Mouse (Mus musculus) mesoderm, embryonic 11.5 days (tissue): ENCODE data around the gene Zfp341.

ENCODE experiments used
- DNase-seq: peaks from one replicate; pipeline ENCODE4 v3.0.0-alpha.2; 2012; ENCODE audit warnings: low read depth, low spot score

The Zfp341 gene

DNA sequence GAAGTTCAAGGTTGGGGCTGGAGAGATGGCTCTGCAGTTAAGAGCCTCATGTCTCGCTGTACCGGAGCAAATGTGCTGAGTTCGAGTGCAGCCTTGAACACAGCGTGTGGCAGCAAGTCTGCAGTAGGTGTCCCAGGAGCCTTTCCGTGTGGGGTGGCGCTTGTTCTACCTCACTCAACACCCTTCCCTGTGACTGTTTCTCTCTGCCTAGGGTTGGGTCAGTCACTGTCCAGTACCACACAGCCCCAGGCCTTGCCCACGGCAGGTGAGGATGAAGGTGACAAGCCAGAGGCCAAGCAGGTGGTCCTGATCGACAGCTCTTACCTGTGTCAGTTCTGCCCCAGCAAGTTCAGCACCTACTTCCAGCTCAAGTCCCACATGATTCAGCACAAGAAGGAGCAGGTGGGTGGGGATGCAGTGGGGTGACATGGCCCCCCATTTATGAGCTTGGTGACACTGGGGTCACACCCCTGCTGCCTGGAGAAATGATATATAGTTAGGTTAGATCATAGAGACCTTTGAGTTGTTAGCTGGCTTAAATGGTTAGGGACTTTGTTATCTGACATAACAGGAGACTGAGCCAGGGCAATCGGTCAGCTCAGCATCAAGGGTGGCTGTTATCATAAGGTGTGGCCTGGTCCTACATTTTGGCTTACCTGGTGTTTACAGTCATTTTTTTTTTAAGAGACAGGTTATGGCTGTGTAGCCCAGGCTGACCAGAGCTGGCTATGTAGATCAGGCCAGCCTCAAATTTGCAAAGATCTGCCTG, 21.0 kb downstream of the Zfp341 start:
- no peak for DNase-seq

- DNase-seq, result no peak
Measured at GRCm38 (mm10) chr2:154635826-154636225, 22.7 kb downstream of the Zfp341 start.

GRCm38 (mm10) chr2:154638521-154638920, 25.4 kb downstream of the Zfp341 start:
- DNase-seq, result no peak

DNA sequence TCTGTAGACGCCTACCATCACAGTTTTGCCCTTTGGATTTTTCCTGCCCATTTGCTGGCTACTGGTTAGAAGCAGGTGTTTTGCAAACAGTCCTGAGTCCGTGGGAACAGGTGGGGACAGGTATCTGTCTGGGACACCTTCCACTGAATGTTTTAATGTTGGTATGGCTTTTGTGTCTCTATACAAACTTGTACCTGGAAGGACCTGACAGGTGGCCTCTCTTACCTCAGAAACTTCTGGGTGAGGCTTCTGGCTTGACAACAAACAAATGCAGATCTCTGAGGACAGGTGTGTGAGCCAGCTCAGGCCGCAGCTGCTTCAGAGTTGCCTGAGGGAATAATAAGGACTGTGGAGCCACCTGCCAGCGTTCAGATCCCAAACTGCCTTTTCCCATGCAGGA, 26.0 kb downstream of the Zfp341 start:
- DNase-seq, result no peak

DNA sequence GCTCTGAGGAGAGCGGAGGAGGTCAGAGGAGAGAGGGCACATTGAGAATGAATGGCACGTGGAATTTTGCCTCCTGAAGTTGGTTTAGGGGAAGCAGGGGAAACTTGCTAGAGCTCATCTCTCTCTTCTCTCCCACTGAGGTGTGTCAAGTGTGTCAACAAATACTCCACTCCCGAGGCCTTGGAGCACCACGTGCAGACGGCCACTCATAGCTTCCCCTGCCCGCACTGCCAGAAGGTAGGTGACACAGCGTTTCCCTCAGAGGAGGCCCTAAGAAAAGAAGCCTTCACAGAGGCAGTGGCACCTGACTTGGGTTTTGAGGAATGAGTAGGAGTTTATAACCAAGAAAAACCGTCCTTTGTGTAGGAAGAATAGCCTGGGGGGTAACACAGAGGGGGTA, 28.1 kb downstream of the Zfp341 start:
- DNase-seq, result no peak

- DNase-seq, result no peak
Measured at GRCm38 (mm10) chr2:154642005-154642459, 28.9 kb downstream of the Zfp341 start.

GRCm38 (mm10) chr2:154642712-154643385, 29.8 kb downstream of the Zfp341 start:
- no peak for DNase-seq

DNA sequence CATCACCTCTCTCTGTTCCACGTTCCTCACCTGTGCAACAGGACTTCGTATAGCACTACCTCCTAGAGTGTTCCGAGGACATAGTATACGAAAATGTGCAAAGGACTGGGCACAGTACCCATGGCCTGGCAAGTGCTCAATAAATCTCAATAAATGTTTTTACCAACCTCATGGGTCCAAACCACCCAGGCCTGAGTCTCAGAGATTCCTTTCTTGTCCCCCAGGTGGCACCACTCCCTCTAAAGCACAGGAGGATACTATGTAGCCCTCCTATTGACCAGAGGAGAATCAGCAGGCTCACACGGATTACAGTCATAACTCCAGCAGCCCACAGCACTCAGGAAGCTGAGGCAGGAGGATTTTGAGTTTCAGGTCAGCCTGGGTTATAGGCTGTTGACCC, 33.5 kb downstream of the Zfp341 start:
- peak; percentile 17 for DNase-seq

DNA sequence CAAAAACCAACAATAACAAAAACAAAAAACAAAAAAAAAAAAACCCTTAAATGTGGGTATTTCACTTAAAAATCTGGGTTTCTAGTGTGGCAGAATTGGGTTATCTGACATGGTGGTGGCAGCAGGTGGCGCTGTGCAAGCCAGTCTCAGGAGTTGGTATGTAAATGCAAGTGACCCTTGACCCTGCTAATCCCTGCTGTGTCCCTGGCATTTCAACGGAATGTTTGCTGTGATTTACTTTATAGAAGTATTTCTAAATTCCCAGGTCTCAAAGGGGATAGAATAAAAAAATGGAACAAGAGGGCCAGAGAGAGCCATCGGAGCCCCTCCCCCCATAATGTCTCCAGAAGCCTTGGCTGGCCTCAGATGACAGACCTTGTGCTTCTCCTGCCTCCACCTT, 35.0 kb downstream of the Zfp341 start:
- peak; percentile 77 for DNase-seq

DNA sequence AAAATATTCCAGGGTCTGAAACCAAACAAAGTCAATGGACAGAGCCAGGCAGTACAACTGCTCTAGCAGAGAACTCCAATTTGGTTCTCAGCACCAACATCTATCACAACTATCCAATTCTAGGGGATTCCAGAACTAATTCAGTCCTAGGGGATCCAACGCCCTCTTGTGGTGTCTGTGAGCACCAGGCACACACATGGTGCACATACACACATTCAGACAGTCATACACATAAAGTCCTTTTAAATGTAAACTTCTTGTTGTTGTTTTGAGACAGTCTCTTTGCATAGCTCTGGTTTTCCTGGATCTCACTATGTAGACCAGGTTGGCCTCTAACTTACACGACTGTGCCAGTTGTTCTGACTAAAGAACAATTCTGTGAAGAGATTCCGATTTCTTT, 37.3 kb downstream of the Zfp341 start:
- DNase-seq, result no peak

GRCm38 (mm10) chr2:154651363-154651762, 38.3 kb downstream of the Zfp341 start, which contains the start of gene Chmp4b:
Gene Chmp4b (plus strand): TSS chr2:154651705.
- DNase-seq, result no peak

GRCm38 (mm10) chr2:154654976-154655375, 41.9 kb downstream of the Zfp341 start:
- no peak for DNase-seq

DNA sequence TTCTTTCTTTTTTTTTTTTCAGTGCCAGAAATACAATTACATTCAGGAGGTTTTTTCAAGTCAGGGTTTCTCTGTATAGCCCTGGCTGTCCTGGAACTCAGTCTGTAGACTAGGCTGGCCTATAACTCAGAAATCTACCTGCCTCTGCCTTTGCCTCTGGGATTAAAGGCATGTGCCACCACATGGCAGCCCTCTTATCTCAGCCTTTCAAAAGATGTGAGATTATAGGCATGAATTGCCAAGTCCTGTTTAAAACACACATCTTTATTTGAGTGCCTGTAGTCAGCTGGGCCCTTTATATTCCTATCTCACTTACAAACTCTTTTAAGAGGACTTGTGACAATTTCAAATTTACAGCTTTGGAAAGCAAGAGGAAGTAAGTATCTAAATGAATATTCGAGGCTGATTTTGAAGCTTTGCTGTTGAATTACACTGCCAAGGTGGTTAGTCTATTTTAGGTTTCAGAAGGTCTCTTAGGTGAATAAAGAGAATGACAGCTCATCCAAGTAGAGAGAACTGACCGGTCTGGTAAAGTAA, 42.8 kb downstream of the Zfp341 start:
- no peak for DNase-seq

DNA sequence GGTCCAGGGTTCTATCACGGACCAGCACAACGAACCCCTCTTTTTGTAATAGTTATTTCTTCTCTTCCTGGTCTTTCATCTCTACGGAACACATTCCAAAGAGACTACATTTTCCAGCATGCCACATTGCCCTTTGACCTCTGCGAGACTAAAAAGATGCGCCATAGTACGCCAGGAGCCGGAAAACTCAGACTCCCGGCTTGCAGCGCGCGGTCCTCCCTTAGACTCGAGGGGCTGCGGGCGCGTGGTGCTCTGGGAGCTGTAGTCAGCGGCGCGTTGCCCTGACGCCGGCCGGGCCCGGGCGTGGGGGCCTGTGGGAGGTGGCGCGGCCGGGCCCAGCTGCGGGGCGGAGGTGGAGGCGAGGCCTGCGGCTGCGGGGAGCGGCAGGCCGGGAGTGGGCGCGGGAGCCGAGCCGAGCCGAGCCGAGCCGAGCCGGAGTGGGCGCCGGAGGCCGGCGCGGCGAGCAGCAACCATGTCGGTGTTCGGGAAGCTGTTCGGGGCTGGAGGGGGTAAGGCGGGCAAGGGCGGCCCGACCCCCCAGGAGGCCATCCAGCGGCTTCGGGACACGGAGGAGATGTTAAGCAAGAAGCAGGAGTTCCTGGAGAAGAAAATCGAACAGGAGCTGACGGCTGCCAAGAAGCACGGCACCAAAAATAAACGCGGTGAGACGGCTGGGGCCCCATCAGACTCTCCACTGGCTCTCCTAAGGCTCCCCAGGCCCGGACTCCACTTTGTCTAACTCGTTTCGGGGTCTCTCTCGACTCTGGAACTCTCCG, 43.8 kb downstream of the Zfp341 start:
- peak; percentile 97 for DNase-seq

GRCm38 (mm10) chr2:154657486-154658237, 44.6 kb downstream of the Zfp341 start:
- peak; percentile 22 for DNase-seq

GRCm38 (mm10) chr2:154659070-154659469, 46.0 kb downstream of the Zfp341 start:
- DNase-seq, result no peak

DNA sequence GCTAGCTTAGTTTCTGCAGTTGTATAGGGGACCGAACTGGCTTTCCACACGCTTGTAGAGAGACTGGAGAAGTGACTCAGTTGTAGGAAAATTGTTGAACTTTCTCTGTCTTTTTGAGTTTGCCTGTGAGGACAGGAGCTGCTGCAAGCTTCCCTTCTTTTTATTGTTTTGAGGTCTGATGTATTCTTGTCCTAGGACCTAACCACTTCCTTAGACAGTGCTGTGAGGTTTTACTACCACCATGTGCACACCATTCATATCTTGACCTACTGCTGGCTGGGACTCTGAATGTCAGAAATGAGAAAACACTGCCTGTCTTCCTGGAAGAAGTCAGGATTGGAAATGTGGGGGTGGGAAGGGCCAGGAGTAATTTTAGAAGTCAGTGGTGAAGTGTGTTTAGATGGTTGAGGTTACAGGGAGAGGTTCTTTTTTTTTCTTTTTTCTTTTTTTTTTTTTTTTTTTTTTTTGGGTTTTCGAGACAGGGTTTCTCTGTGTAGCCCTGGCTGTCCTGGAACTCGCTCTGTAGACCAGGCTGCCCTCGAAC, 46.5 kb downstream of the Zfp341 start:
- no peak for DNase-seq

DNA sequence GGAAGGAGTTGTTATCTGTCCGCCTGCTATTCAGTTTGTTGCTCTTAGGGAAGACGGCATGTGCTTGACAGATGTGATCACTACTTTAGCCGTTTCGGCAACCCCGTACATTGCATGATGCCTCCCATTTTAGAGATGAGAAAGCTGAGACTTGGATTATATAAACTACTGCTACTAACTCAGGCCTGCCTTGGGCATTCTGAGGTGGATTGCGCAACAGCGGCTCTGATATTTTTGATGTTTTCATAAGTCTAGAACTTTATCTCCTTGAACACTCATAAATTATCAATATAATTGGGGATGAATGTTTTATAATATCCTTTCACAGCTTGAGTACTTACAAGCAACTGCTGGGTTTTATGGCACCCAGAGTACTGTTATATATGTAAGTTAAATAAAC, 55.6 kb downstream of the Zfp341 start:
- no peak for DNase-seq

- DNase-seq, result no peak
Measured at GRCm38 (mm10) chr2:154670106-154670505, 57.0 kb downstream of the Zfp341 start.

DNA sequence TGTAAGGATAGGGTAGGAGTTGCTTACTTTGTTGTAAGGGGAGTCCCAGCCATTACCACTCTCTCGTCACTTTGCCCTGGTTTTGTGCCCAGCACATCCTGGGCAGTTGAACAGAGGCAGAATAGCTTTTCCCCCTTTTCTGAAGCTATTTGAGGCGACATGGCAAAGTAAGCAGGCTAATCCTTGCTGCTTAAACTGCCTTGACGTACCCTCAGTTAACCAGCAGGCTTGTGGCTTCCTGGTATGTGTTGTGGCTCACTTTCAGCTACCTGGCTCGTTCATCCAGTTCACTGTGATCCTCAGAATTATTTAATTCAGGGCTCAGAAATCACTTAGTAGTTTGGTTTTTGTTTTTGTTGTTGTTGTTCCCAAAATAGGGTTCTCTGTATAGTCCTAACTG, 57.6 kb downstream of the Zfp341 start:
- DNase-seq, result no peak

DNA sequence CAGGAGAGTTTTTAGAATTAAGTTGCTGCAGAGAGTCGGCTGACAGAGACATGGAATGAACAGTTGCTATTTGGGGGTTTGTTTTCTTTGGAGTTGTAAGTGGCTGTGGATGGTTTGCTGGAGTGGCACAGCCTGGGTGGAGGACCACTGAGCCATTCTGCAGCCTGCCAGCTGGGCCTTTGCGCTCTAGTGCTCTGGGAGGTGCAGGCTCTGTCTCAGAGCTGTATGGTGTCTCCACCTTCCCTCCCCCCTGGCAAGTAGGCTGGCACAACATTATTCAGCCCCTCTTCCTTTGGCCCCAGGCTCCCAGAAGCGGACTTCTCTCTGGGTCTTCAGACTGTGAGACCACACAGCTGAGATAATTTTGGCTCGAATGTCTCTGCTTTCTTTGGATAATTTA, 60.9 kb downstream of the Zfp341 start:
- DNase-seq, result no peak
